Mouse (Mus musculus) heart, postnatal 0 days (tissue): ENCODE measurements around the gene Hdac10.

Source experiments
- CTCF ChIP-seq: IDR thresholded peaks from 2 replicates; pipeline ENCODE4 v1.5.1; 2016; ENCODE audit warnings: antibody characterized with exemption, control low read depth, low read depth
- EP300 ChIP-seq: IDR thresholded peaks from 2 replicates; pipeline ENCODE4 v1.6.1; 2016; ENCODE audit warnings: antibody characterized with exemption, low read depth

- TF ChIP-seq CTCF (no peak), EP300 (no peak)
Measured at GRCm38 (mm10) chr15:89173906-89174214, 45.4 kb upstream of the Hdac10 start.
